Mouse (Mus musculus) C2C12 (cell line): ENCODE measurements around the gene Foxa1.

Experiments
- CTCF ChIP-seq: IDR thresholded peaks from one replicate; pipeline ENCODE4 v1.5.1; 2011; ENCODE audit not compliant: control insufficient read depth, insufficient read depth, insufficient read length
- USF1 ChIP-seq: IDR thresholded peaks from one replicate; pipeline ENCODE4 v1.6.1; 2011; ENCODE audit warnings: low read depth, mild to moderate bottlenecking, control low read depth, moderate library complexity

GRCm38 (mm10) chr12:57550181-57550808 lies 3.6 kb upstream of the Foxa1 start:
- TF ChIP-seq CTCF (no peak), USF1 (no peak)
